Mouse (Mus musculus) intestine, embryonic 16.5 days (tissue): ENCODE results near the gene Esrrg. TPM values are rescaled to one million over a fixed set of nuclear protein-coding genes. Genes with fewer than 3 reads are reported as not detected.

Source experiments
- ATAC-seq: fragments of 200-750 bp; cut with Nextera tagmentation; 2 replicates; pipeline ENCODE4 v1.8.0; 2017; ENCODE audit warnings: moderate TSS enrichment, moderate library complexity
- H3K27ac ChIP-seq: fragments of 300-500 bp; sonication (generic); 2 replicates; pipeline ENCODE4 v1.5.1; 2014; ENCODE audit warnings: mild to moderate bottlenecking, low read length
- H3K27me3 ChIP-seq: fragments of 300-500 bp; sonication (generic); replicated peaks from 2 replicates; pipeline ENCODE4 v1.6.1; 2014; ENCODE audit warnings: low read length, control low read depth, mixed read lengths; ENCODE audit not compliant: control insufficient read depth, insufficient read depth
- H3K36me3 ChIP-seq: fragments of 300-500 bp; sonication (generic); 2 replicates; pipeline ENCODE4 v1.6.1; 2014; ENCODE audit warnings: low read length, control low read depth; ENCODE audit not compliant: control insufficient read depth, insufficient read depth
- H3K4me1 ChIP-seq: fragments of 300-500 bp; sonication (generic); 2 replicates; pipeline ENCODE4 v1.6.1; 2014; ENCODE audit warnings: low read length, control low read depth, mixed read lengths; ENCODE audit not compliant: control insufficient read depth, insufficient read depth
- H3K4me2 ChIP-seq: fragments of 300-500 bp; sonication (generic); 2 replicates; pipeline ENCODE4 v1.6.1; 2014; ENCODE audit warnings: low read depth, low read length, control low read depth
- H3K4me3 ChIP-seq: fragments of 300-500 bp; sonication (generic); 2 replicates; pipeline ENCODE4 v1.5.1; 2014; ENCODE audit warnings: mild to moderate bottlenecking, low read length
- H3K9ac ChIP-seq: fragments of 300-500 bp; sonication (generic); 2 replicates; pipeline ENCODE4 v1.6.1; 2014; ENCODE audit warnings: low read depth, low read length
- H3K9me3 ChIP-seq: fragments of 300-500 bp; sonication (generic); 2 replicates; pipeline ENCODE4 v1.6.1; 2016; ENCODE audit warnings: low read length, control low read depth; ENCODE audit not compliant: control insufficient read depth
- WGBS: fragments of 180-500 bp; shearing (Covaris S2); extraction: QIAGEN DNeasy Blood & Tissue Kit; methylation state at CpG from one replicate; pipeline ENCODE4 v1.1.7; 2014; 5-methylcytosine and 5-hydroxymethylcytosine counted together
- polyA plus RNA-seq: library from polyadenylated mRNA; unstranded; fragments of >200 nt; fragmentation: Nextera tagmentation; extraction: Ambion mirVana; gene quantifications from 2 replicates; pipeline ENCODE4 v1.2.1, GENCODE M21; 2015

Gene Esrrg
- polyA plus RNA-seq, 1 experiment from 2014 or later = 3.6 TPM

DNA sequence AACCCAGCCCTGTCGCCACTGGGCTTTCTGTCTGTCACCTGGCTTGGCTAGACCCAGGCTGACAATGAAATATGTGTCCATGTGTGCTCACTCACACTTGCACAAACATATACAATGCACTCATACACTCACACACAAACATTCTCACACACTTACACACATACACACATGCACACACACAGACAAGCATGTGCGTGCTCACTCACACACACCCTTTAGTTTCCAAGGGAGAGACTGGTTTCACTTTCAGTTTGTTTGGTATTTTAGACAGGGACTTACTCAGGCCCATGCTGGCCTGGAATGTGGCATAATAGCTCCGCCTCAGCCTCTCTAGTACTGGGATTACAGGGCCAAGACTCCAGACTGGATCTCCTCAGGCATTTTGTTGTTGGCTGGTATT is 447.3 kb downstream of the Esrrg start:
- Histone ChIP-seq H3K4me3 (peak overlapping the region; percentile 2; the same call in 1 of the 2 replicates), H3K36me3 (no peaks in the 10 kb centered on the region), H3K4me2 (peak overlapping the region; percentile 28; the same call in 1 of the 2 replicates), H3K9me3 (no peaks in the 10 kb centered on the region), H3K9ac (no peak overlapping the region), H3K27ac (no peak overlapping the region), H3K27me3 (no peaks in the 10 kb centered on the region), H3K4me1 (0 out of 2 replicates have a peak, but pooled peaks cover 3% of the 10 kb centered on the region)
- peak; percentile 77 for ATAC-seq
- 51% methylated on average over 3 of the region's 3 CpGs for WGBS

DNA sequence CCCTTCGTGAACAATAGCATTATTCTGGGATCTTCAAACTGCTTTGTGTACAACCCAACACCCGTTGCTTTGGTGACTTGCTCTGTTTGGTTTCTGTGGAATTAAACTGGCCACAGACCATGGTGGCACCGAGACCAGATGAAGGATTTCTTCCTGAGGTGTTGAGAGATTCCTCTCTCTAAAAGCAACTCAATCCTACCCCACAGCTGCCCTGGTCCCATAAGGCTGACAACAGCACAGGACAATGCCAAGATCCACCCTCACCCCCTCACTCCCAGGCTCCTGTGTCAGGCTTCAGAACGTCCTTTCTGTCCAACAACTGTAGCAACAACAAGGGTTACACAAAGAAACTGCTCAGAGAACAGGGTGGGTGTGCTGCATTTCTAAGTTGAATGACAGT is 449.3 kb downstream of the Esrrg start:
- Histone ChIP-seq H3K4me2 (no peak overlapping the region), H3K36me3 (no peaks in the 10 kb centered on the region), H3K4me1 (no peaks in the 10 kb centered on the region), H3K9ac (no peak overlapping the region), H3K27me3 (no peaks in the 10 kb centered on the region), H3K9me3 (no peaks in the 10 kb centered on the region), H3K27ac (no peak overlapping the region), H3K4me3 (no peak overlapping the region)
- WGBS = 66% methylated on average over 4 of the region's 4 CpGs
- ATAC-seq = no peak

- H3K4me2 ChIP-seq = no peak overlapping the region
- WGBS = 90% methylated on average over 6 of the region's 6 CpGs
- H3K27ac ChIP-seq = no peak overlapping the region
- no peaks in the 10 kb centered on the region for H3K9me3 ChIP-seq
- no peak for ATAC-seq
- no peaks in the 10 kb centered on the region for H3K27me3 ChIP-seq
- no peaks in the 10 kb centered on the region for H3K36me3 ChIP-seq
- H3K9ac ChIP-seq = no peak overlapping the region
- no peak overlapping the region for H3K4me3 ChIP-seq
- no peaks in the 10 kb centered on the region for H3K4me1 ChIP-seq
Measured at GRCm38 (mm10) chr1:188059006-188059405, 450.4 kb downstream of the Esrrg start.

- Histone ChIP-seq H3K9me3 (no peaks in the 10 kb centered on the region), H3K9ac (no peak overlapping the region), H3K4me3 (no peak overlapping the region), H3K27ac (no peak overlapping the region), H3K27me3 (no peaks in the 10 kb centered on the region), H3K36me3 (no peaks in the 10 kb centered on the region), H3K4me2 (no peak overlapping the region), H3K4me1 (no peaks in the 10 kb centered on the region)
- ATAC-seq = no peak
- WGBS = 88% methylated on average over 7 of the region's 7 CpGs
Measured at GRCm38 (mm10) chr1:188060493-188060892, 451.9 kb downstream of the Esrrg start.

GRCm38 (mm10) chr1:188068833-188069232 is 460.2 kb downstream of the Esrrg start:
- ATAC-seq = no peak
- Histone ChIP-seq H3K36me3 (no peaks in the 10 kb centered on the region), H3K27me3 (no peaks in the 10 kb centered on the region), H3K4me1 (no peaks in the 10 kb centered on the region), H3K4me2 (no peak overlapping the region), H3K9me3 (no peaks in the 10 kb centered on the region), H3K4me3 (no peak overlapping the region), H3K9ac (no peak overlapping the region), H3K27ac (no peak overlapping the region)
- 66% methylated on average over 9 of the region's 9 CpGs for WGBS

DNA sequence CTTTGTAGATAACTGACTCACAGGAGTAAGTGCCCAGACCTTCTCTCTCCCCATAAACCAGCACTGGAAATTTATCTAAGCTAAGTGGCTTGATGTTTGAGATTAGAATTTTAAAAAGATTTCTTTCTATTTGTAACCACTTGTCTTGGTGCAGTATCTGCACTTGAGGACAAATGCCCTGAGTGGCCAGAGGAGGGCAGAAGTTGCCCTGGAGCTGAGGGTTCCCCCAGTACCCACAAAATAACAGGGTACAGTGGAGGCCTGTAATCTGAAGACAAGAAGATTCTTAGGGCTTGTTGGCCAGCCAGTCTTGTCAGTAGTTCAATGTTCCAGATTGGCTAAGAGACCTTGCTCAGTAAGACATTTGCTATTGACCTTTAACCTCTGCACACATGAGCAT is 461.3 kb downstream of the Esrrg start:
- Histone ChIP-seq H3K9ac (no peak overlapping the region), H3K27ac (no peak overlapping the region), H3K4me3 (no peak overlapping the region), H3K27me3 (no peaks in the 10 kb centered on the region), H3K36me3 (no peaks in the 10 kb centered on the region), H3K4me1 (no peaks in the 10 kb centered on the region), H3K9me3 (no peaks in the 10 kb centered on the region), H3K4me2 (no peak overlapping the region)
- no peak for ATAC-seq

DNA sequence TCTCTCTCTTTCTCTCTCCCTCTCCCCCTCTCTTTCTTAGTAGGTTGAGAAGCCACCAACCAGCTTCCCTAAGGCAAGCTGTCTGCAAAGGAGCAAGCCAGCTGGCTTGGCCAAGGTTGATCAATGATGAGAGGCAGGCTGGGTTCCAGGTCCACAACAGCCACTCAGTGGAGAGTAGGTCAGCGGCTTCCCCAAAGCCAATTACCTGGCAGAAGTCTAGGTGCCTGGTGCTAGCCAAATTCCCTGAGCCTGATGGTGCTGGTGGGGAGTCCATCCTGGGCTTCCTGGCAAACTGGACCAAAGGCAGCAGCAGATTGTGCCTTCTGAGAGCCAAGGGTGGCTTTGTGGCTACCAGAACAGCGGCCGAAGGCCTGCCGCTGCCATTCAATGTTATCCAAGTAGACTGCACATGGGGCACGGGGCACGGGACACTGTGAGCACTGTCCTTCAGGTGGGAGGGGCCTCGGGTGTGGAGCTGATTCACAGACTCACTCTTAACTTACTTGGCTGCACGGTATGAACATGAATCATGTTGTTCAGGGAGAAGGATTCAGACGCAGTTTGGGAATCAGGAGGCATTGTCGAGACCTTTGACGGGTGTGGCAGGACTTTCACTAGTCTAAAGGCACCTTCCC is 469.1 kb downstream of the Esrrg start:
- H3K4me1 ChIP-seq = no peaks in the 10 kb centered on the region
- WGBS = 85% methylated on average over 11 of the region's 11 CpGs

GRCm38 (mm10) chr1:188080261-188080875 is 471.8 kb downstream of the Esrrg start:
- ATAC-seq = no peak
- Histone ChIP-seq H3K9me3 (no peaks in the 10 kb centered on the region), H3K4me2 (no peak overlapping the region), H3K36me3 (no peaks in the 10 kb centered on the region), H3K27me3 (no peaks in the 10 kb centered on the region), H3K27ac (no peak overlapping the region), H3K4me1 (no peaks in the 10 kb centered on the region), H3K4me3 (no peak overlapping the region), H3K9ac (no peak overlapping the region)
- 51% methylated on average over 12 of the region's 12 CpGs for WGBS

More for the DNA sequence above, 469.1 kb downstream of the Esrrg start:
- H3K27ac ChIP-seq = no peak overlapping the region
- H3K27me3 ChIP-seq = no peaks in the 10 kb centered on the region
- no peak for ATAC-seq
- no peaks in the 10 kb centered on the region for H3K9me3 ChIP-seq
- no peak overlapping the region for H3K4me3 ChIP-seq
- no peak overlapping the region for H3K9ac ChIP-seq
- H3K4me2 ChIP-seq = no peak overlapping the region
- no peaks in the 10 kb centered on the region for H3K36me3 ChIP-seq

GRCm38 (mm10) chr1:188082665-188083640 is 474.4 kb downstream of the Esrrg start:
- Histone ChIP-seq H3K9me3 (no peaks in the 10 kb centered on the region), H3K9ac (no peak overlapping the region), H3K4me2 (no peak overlapping the region), H3K27ac (no peak overlapping the region), H3K36me3 (no peaks in the 10 kb centered on the region), H3K4me3 (no peak overlapping the region), H3K27me3 (no peaks in the 10 kb centered on the region), H3K4me1 (no peaks in the 10 kb centered on the region)
- 67% methylated on average over 18 of the region's 18 CpGs for WGBS
- ATAC-seq = peak; percentile 50; the same call in 1 of the 2 replicates
